Mouse (Mus musculus) kidney, adult 2 months (tissue): Measurements from ENCODE around the gene Znrf2.

Source experiments
- CTCF ChIP-seq: fragments of 200-500 bp; conservative IDR thresholded peaks from 2 replicates; pipeline ENCODE4 v1.5.1; 2011; ENCODE audit warnings: low read depth, mild to moderate bottlenecking, control low read depth, low read length, moderate library complexity, mixed read lengths; ENCODE audit not compliant: insufficient read depth, insufficient read length
- POLR2A ChIP-seq: fragments of 200-500 bp; IDR thresholded peaks from one replicate; pipeline ENCODE4 v1.6.1; 2011; ENCODE audit warnings: low read depth, low read length, control low read depth

GRCm38 (mm10) chr6:54802348-54802747 is 14.4 kb upstream of the Znrf2 start:
- TF ChIP-seq CTCF (no peak), POLR2A (no peak)
